Mouse (Mus musculus) right cerebral cortex, postnatal 14 days (tissue): ENCODE measurements around the gene Mt2.

Source experiments
- DNase-seq: peaks from one replicate; pipeline ENCODE4 v3.0.0; 2022

Mt2 gene

GRCm38 (mm10) chr8:94173848-94174403 lies 1.5 kb downstream of the Mt2 start:
- no peak for DNase-seq

GRCm38 (mm10) chr8:94174619-94175213 lies 2.3 kb downstream of the Mt2 start:
- no peak for DNase-seq

- no peak for DNase-seq
Observed at GRCm38 (mm10) chr8:94177716-94178390, 5.4 kb downstream of the Mt2 start.

- peak; percentile 84 for DNase-seq
Observed at GRCm38 (mm10) chr8:94178857-94179712, 6.6 kb downstream of the Mt2 start, which contains the start of gene Mt1. TSS of gene Mt1 (plus strand) at chr8:94179082.

- DNase-seq = no peak
Observed at GRCm38 (mm10) chr8:94179713-94180560, 7.5 kb downstream of the Mt2 start.

GRCm38 (mm10) chr8:94180561-94180908 lies 8.1 kb downstream of the Mt2 start:
- DNase-seq = no peak

GRCm38 (mm10) chr8:94182055-94182929 lies 9.8 kb downstream of the Mt2 start:
- no peak for DNase-seq

GRCm38 (mm10) chr8:94183117-94183516 lies 10.7 kb downstream of the Mt2 start:
- peak; percentile 73 for DNase-seq

GRCm38 (mm10) chr8:94184357-94184843 lies 11.9 kb downstream of the Mt2 start:
- no peak for DNase-seq

GRCm38 (mm10) chr8:94185791-94186190 lies 13.3 kb downstream of the Mt2 start:
- DNase-seq = no peak

GRCm38 (mm10) chr8:94186542-94186941 lies 14.1 kb downstream of the Mt2 start:
- DNase-seq = no peak

GRCm38 (mm10) chr8:94187290-94188002 lies 15.0 kb downstream of the Mt2 start:
- no peak for DNase-seq

- peak; percentile 52 for DNase-seq
Observed at GRCm38 (mm10) chr8:94189275-94190031, 17.0 kb downstream of the Mt2 start.

GRCm38 (mm10) chr8:94191101-94191691 lies 18.7 kb downstream of the Mt2 start:
- DNase-seq = no peak

- no peak for DNase-seq
Observed at GRCm38 (mm10) chr8:94192926-94193325, 20.5 kb downstream of the Mt2 start.

GRCm38 (mm10) chr8:94194591-94195223 lies 22.2 kb downstream of the Mt2 start:
- DNase-seq = no peak

GRCm38 (mm10) chr8:94199202-94199869 lies 26.9 kb downstream of the Mt2 start:
- DNase-seq = no peak

- DNase-seq = no peak
Observed at GRCm38 (mm10) chr8:94204043-94204442, 31.6 kb downstream of the Mt2 start.
